Mouse (Mus musculus) R1 (cell line): Measurements from ENCODE around the gene Grm4.
A peak's percentile ranks its signal among the peaks of the same experiment; 100 is the strongest.

Experiments
- DNase-seq: peaks from one replicate; pipeline ENCODE4 v3.0.0-alpha.2; 2018; ENCODE audit warnings: low read depth, low spot score

The Grm4 gene

GRCm38 (mm10) chr17:27521303-27521702 lies at the start of gene Grm4:
TSS of gene Grm4 (minus strand) at chr17:27521403.
- no peak for DNase-seq

GRCm38 (mm10) chr17:27568228-27568627 lies 47.0 kb upstream of the Grm4 start:
- DNase-seq = no peak

GRCm38 (mm10) chr17:27565942-27566267 lies 44.7 kb upstream of the Grm4 start:
- DNase-seq = no peak

- DNase-seq = peak; percentile 94
These were observed 44.1 kb upstream of the Grm4 start, which contains the start of gene AI413582 for GRCm38 (mm10) chr17:27565163-27565941. TSS of gene AI413582 (minus strand) at chr17:27565756.

- peak; percentile 64 for DNase-seq
These were observed 43.4 kb upstream of the Grm4 start for GRCm38 (mm10) chr17:27564391-27565162.

- DNase-seq = no peak
These were observed 42.6 kb upstream of the Grm4 start for GRCm38 (mm10) chr17:27563771-27564244.

GRCm38 (mm10) chr17:27561809-27562526 lies 40.8 kb upstream of the Grm4 start:
- DNase-seq = peak; percentile 61

- no peak for DNase-seq
These were observed 39.8 kb upstream of the Grm4 start for GRCm38 (mm10) chr17:27560926-27561480.

GRCm38 (mm10) chr17:27559596-27559995 lies 38.4 kb upstream of the Grm4 start:
- DNase-seq = no peak

GRCm38 (mm10) chr17:27558845-27559244 lies 37.6 kb upstream of the Grm4 start:
- no peak for DNase-seq

- DNase-seq = no peak
These were observed 36.9 kb upstream of the Grm4 start for GRCm38 (mm10) chr17:27557927-27558661.

- DNase-seq = peak; percentile 86
These were observed 36.2 kb upstream of the Grm4 start for GRCm38 (mm10) chr17:27557181-27557926.

GRCm38 (mm10) chr17:27556315-27557011 lies 35.3 kb upstream of the Grm4 start, which contains the start of gene Hmga1:
TSS of gene Hmga1 (plus strand) at chr17:27556497.
- peak; percentile 93 for DNase-seq

- peak; percentile 95 for DNase-seq
These were observed 34.4 kb upstream of the Grm4 start for GRCm38 (mm10) chr17:27555512-27556172.

- DNase-seq = peak; percentile 92
These were observed 33.9 kb upstream of the Grm4 start for GRCm38 (mm10) chr17:27555075-27555511.

GRCm38 (mm10) chr17:27554062-27554960 lies 33.1 kb upstream of the Grm4 start:
- DNase-seq = peak; percentile 71

GRCm38 (mm10) chr17:27552215-27553201 lies 31.3 kb upstream of the Grm4 start:
- no peak for DNase-seq
